Mouse (Mus musculus): ENCODE measurements around the gene Spag17.

The Spag17 gene

GRCm38 (mm10) chr3:100161665-100162314, 276.6 kb downstream of the Spag17 start:
- in situ Hi-C loops (cut with MboI; ENCODE audit: low sequenced_read_pairs) = no loop called here

- in situ Hi-C loops (cut with MboI; ENCODE audit: low sequenced_read_pairs) = no loop called here
Measured at GRCm38 (mm10) chr3:100162315-100163105, 277.3 kb downstream of the Spag17 start, which contains the start of the genes Gdap2 and Wdr3. TSS of gene Gdap2 (plus strand) at chr3:100162381. TSS of gene Wdr3 (minus strand) at chr3:100162407.

DNA sequence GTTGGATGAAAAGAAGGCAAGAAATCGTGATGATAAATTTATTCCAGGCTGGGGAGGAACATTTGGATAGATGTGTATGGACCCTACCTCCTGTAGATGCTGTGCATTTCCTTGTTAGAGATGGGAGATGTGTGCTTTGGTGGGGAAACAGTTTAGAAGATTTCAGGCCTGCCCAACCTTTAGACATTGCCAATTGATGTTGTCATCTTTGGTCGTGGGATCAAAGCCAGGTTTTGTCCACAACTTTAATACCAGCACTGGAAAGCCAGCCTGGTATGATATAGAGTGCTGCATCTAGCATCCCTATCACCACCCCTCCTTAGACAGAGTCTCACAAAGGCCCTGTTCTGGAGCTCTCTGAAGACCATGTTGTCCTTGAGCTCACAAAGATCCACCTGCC, 278.4 kb downstream of the Spag17 start:
- in situ Hi-C loops (cut with MboI; ENCODE audit: low sequenced_read_pairs) = no loop called here

GRCm38 (mm10) chr3:100164991-100165390, 279.8 kb downstream of the Spag17 start:
- in situ Hi-C loops (cut with MboI; ENCODE audit: low sequenced_read_pairs) = no loop called here

- in situ Hi-C loops (cut with MboI; ENCODE audit: low sequenced_read_pairs) = loop anchor here (25.0 kb wide), 2 partner anchors 511 to 761 kb away; partner anchors contain the start of gene Man1a2
Measured at GRCm38 (mm10) chr3:100176031-100176430, 290.8 kb downstream of the Spag17 start.

GRCm38 (mm10) chr3:100180471-100180870, 295.3 kb downstream of the Spag17 start:
- in situ Hi-C loops (cut with MboI; ENCODE audit: low sequenced_read_pairs) = loop anchor here (10.0 to 25.0 kb wide), 3 partner anchors 394 to 757 kb away; partner anchors contain the start of gene Man1a2

DNA sequence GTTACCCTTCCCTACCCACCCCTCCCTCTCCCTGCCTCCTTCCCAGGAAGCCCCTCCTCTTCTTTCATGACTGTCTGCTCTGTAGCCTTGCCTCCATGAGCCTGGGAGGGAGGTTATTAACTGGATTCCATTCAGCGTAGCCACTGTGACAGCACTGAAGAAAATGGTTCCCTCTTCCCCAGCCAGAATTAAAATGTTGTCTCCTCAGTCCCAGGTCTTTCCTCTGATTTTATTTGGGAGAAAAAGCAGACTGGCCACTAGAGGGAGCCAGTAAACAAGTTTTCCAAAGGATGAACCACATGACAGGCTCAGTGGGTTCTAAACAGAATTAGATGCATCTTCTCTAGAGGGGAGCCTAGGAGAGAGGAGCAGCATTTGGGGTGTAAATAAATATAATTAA, 304.2 kb downstream of the Spag17 start:
- in situ Hi-C loops (cut with MboI; ENCODE audit: low sequenced_read_pairs) = loop anchor here (10.0 to 25.0 kb wide), 3 partner anchors 385 to 748 kb away; partner anchors contain the start of gene Man1a2

DNA sequence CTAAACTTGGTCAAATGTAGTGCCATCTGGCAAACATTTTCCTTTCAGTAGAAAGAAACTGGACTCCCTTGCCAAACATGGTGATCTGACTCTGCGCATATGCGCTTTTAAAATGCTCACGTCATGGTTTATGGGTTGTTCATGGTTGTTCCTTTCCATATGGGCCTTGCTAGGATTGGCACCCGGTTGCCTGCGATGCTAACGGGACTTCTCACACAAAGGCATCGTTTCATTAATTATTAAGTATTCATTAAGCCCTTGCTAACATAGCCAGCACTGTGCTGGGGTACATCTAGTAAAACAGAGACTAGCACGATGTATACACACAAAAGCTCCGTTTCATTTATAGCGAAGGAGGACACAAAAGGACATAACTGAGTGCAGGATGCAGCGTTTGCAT, 304.7 kb downstream of the Spag17 start:
- in situ Hi-C loops (cut with MboI; ENCODE audit: low sequenced_read_pairs) = loop anchor here (10.0 to 25.0 kb wide), 3 partner anchors 385 to 747 kb away; partner anchors contain the start of gene Man1a2

All from CH12F3 (cell line).